Mouse (Mus musculus) stomach, postnatal 0 days (tissue): Measurements from ENCODE around the gene Bcl3.

Source experiments
- CTCF ChIP-seq: IDR thresholded peaks from 2 replicates; pipeline ENCODE4 v1.5.1; 2016; ENCODE audit warnings: antibody characterized with exemption, low read depth, mild to moderate bottlenecking, moderate library complexity
- EP300 ChIP-seq: optimal IDR thresholded peaks from 2 replicates; pipeline ENCODE3; 2016; ENCODE audit warnings: antibody characterized with exemption

GRCm38 (mm10) chr7:19782645-19783044, 39.9 kb downstream of the Bcl3 start:
- TF ChIP-seq CTCF: peak; percentile 78
- TF ChIP-seq EP300: no peak
